Mouse (Mus musculus) limb, embryonic 11.5 days (tissue): ENCODE results near the gene Gpr156. TPM values are rescaled to one million over a fixed set of nuclear protein-coding genes. Genes with fewer than 3 reads are reported as not detected.

Experiments
- ATAC-seq: fragments of 200-750 bp; cut with Nextera tagmentation; 2 replicates; pipeline ENCODE4 v1.8.0; 2017; ENCODE audit warnings: low read depth; ENCODE audit not compliant: insufficient number of reproducible peaks, low FRiP score, low TSS enrichment
- DNase-seq: peaks from one replicate; pipeline ENCODE4 v3.0.0-alpha.2; 2015; ENCODE audit warnings: low spot score
- H3K27ac ChIP-seq: fragments of 300-500 bp; sonication (generic); replicated peaks from 2 replicates; pipeline ENCODE4 v1.5.1; 2014; ENCODE audit warnings: low read depth, mild to moderate bottlenecking, low read length
- H3K27me3 ChIP-seq: fragments of 300-500 bp; sonication (generic); 2 replicates; pipeline ENCODE4 v1.6.1; 2014; ENCODE audit warnings: mild to moderate bottlenecking, low read length, mixed read lengths; ENCODE audit not compliant: control insufficient read depth, insufficient read depth
- H3K36me3 ChIP-seq: fragments of 300-500 bp; sonication (generic); 2 replicates; pipeline ENCODE4 v1.6.1; 2014; ENCODE audit warnings: mild to moderate bottlenecking, low read length, moderate library complexity, mixed read lengths; ENCODE audit not compliant: control insufficient read depth, insufficient read depth
- H3K4me1 ChIP-seq: fragments of 300-500 bp; sonication (generic); 2 replicates; pipeline ENCODE4 v1.6.1; 2014; ENCODE audit warnings: low read length, mixed read lengths; ENCODE audit not compliant: control insufficient read depth, insufficient read depth
- H3K4me2 ChIP-seq: fragments of 300-500 bp; sonication (generic); 2 replicates; pipeline ENCODE4 v1.6.1; 2014; ENCODE audit warnings: low read depth, mild to moderate bottlenecking, moderate library complexity; ENCODE audit not compliant: severe bottlenecking
- H3K4me3 ChIP-seq: fragments of 300-500 bp; sonication (generic); 2 replicates; pipeline ENCODE4 v1.5.1; 2014; ENCODE audit warnings: low read depth, low read length
- H3K9ac ChIP-seq: fragments of 300-500 bp; sonication (generic); 2 replicates; pipeline ENCODE4 v1.6.1; 2014; ENCODE audit warnings: mild to moderate bottlenecking, low read length
- H3K9me3 ChIP-seq: fragments of 300-500 bp; sonication (generic); 2 replicates; pipeline ENCODE4 v1.6.1; 2016; ENCODE audit warnings: low read length; ENCODE audit not compliant: control insufficient read depth
- WGBS: fragments of 180-500 bp; shearing (Covaris S2); extraction: QIAGEN DNeasy Blood & Tissue Kit; methylation state at CpG from one replicate; pipeline ENCODE4 v1.1.7; 2014; 5-methylcytosine and 5-hydroxymethylcytosine counted together
- polyA plus RNA-seq: library from polyadenylated mRNA; unstranded; fragments of >200 nt; fragmentation: Nextera tagmentation; extraction: Ambion mirVana; gene quantifications from 2 replicates; pipeline ENCODE4 v1.2.1, GENCODE M21; 2014

The Gpr156 gene
- polyA plus RNA-seq, 1 experiment from 2014 or later: 0.80 TPM

- ATAC-seq: no peak
- WGBS: 19% methylated on average over 8 of the region's 8 CpGs
- Histone ChIP-seq H3K9me3 (no peaks in the 10 kb centered on the region), H3K9ac (no peak overlapping the region), H3K27me3 (no peaks in the 10 kb centered on the region), H3K4me3 (no peak overlapping the region), H3K4me2 (no peak overlapping the region), H3K36me3 (no peaks in the 10 kb centered on the region), H3K4me1 (peaks cover 6% of the 10 kb centered on the region), H3K27ac (no peak overlapping the region)
- no peak for DNase-seq
These were observed 76.5 kb downstream of the Gpr156 start for GRCm38 (mm10) chr16:37992806-37993205.

- Histone ChIP-seq H3K36me3 (no peaks in the 10 kb centered on the region), H3K4me3 (no peak overlapping the region), H3K4me1 (0 out of 2 replicates have a peak, but pooled peaks cover 2% of the 10 kb centered on the region), H3K4me2 (no peak overlapping the region), H3K9me3 (no peaks in the 10 kb centered on the region), H3K9ac (no peak overlapping the region), H3K27ac (no peak overlapping the region), H3K27me3 (no peaks in the 10 kb centered on the region)
- DNase-seq: peak; percentile 50
- no peak for ATAC-seq
- WGBS: 16% methylated on average over 12 of the region's 12 CpGs
These were observed 78.4 kb downstream of the Gpr156 start for GRCm38 (mm10) chr16:37994647-37995046.

GRCm38 (mm10) chr16:37997771-37998170 lies 81.5 kb downstream of the Gpr156 start:
- H3K4me3 ChIP-seq: no peak overlapping the region
- H3K27me3 ChIP-seq: no peaks in the 10 kb centered on the region
- no peak overlapping the region for H3K9ac ChIP-seq
- 64% methylated on average over 4 of the region's 4 CpGs for WGBS
- ATAC-seq: no peak
- no peak for DNase-seq
- peaks cover 4% of the 10 kb centered on the region; the same call in 1 of the 2 replicates for H3K4me1 ChIP-seq
- no peak overlapping the region for H3K4me2 ChIP-seq
- no peak overlapping the region for H3K27ac ChIP-seq
- H3K36me3 ChIP-seq: no peaks in the 10 kb centered on the region
- H3K9me3 ChIP-seq: no peaks in the 10 kb centered on the region

- no peak overlapping the region for H3K4me3 ChIP-seq
- H3K36me3 ChIP-seq: no peaks in the 10 kb centered on the region
- H3K9ac ChIP-seq: no peak overlapping the region
- ATAC-seq: no peak
- no peak for DNase-seq
- no peak overlapping the region for H3K27ac ChIP-seq
- no peak overlapping the region for H3K4me2 ChIP-seq
- peaks cover 4% of the 10 kb centered on the region; the same call in 1 of the 2 replicates for H3K4me1 ChIP-seq
- no peaks in the 10 kb centered on the region for H3K9me3 ChIP-seq
- 81% methylated on average over 1 of the region's 1 CpGs for WGBS
- H3K27me3 ChIP-seq: no peaks in the 10 kb centered on the region
These were observed 83.5 kb downstream of the Gpr156 start for GRCm38 (mm10) chr16:37999762-38000161.

- H3K27ac ChIP-seq: no peak overlapping the region
- no peak overlapping the region for H3K4me3 ChIP-seq
- no peak for ATAC-seq
- WGBS: 58% methylated on average over 7 of the region's 7 CpGs
- H3K36me3 ChIP-seq: no peaks in the 10 kb centered on the region
- no peaks in the 10 kb centered on the region for H3K27me3 ChIP-seq
- H3K9me3 ChIP-seq: no peaks in the 10 kb centered on the region
- peaks cover 4% of the 10 kb centered on the region; the same call in 1 of the 2 replicates for H3K4me1 ChIP-seq
- DNase-seq: no peak
- no peak overlapping the region for H3K9ac ChIP-seq
- H3K4me2 ChIP-seq: no peak overlapping the region
These were observed 83.9 kb downstream of the Gpr156 start for GRCm38 (mm10) chr16:38000178-38000577.

- Histone ChIP-seq H3K36me3 (no peaks in the 10 kb centered on the region), H3K4me2 (no peak overlapping the region), H3K4me1 (peaks cover 4% of the 10 kb centered on the region; the same call in 1 of the 2 replicates), H3K4me3 (no peak overlapping the region), H3K27ac (no peak overlapping the region), H3K27me3 (no peaks in the 10 kb centered on the region), H3K9me3 (no peaks in the 10 kb centered on the region), H3K9ac (no peak overlapping the region)
- ATAC-seq (no peak), DNase-seq (no peak)
- 39% methylated on average over 2 of the region's 2 CpGs for WGBS
These were observed 85.5 kb downstream of the Gpr156 start for GRCm38 (mm10) chr16:38001766-38002165.

GRCm38 (mm10) chr16:38002485-38002884 lies 86.2 kb downstream of the Gpr156 start:
- Histone ChIP-seq H3K36me3 (no peaks in the 10 kb centered on the region), H3K27ac (no peak overlapping the region), H3K4me2 (no peak overlapping the region), H3K9ac (no peak overlapping the region), H3K27me3 (no peaks in the 10 kb centered on the region), H3K4me3 (no peak overlapping the region), H3K4me1 (peaks cover 4% of the 10 kb centered on the region; the same call in 1 of the 2 replicates), H3K9me3 (no peaks in the 10 kb centered on the region)
- no peak for ATAC-seq
- 87% methylated on average over 3 of the region's 3 CpGs for WGBS
- DNase-seq: no peak

GRCm38 (mm10) chr16:38004486-38005020 lies 88.3 kb downstream of the Gpr156 start:
- Histone ChIP-seq H3K27me3 (no peaks in the 10 kb centered on the region), H3K36me3 (no peaks in the 10 kb centered on the region), H3K9me3 (no peaks in the 10 kb centered on the region), H3K4me1 (peaks cover 4% of the 10 kb centered on the region; the same call in 1 of the 2 replicates), H3K4me3 (no peak overlapping the region), H3K27ac (no peak overlapping the region), H3K9ac (no peak overlapping the region), H3K4me2 (no peak overlapping the region)
- WGBS: 85% methylated on average over 17 of the region's 17 CpGs
- no peak for DNase-seq
- no peak for ATAC-seq

GRCm38 (mm10) chr16:38005471-38005870 lies 89.2 kb downstream of the Gpr156 start:
- H3K4me1 ChIP-seq: no peaks in the 10 kb centered on the region
- H3K4me3 ChIP-seq: no peak overlapping the region
- no peak overlapping the region for H3K9ac ChIP-seq
- no peak overlapping the region for H3K27ac ChIP-seq
- no peaks in the 10 kb centered on the region for H3K36me3 ChIP-seq
- 80% methylated on average over 10 of the region's 10 CpGs for WGBS
- no peaks in the 10 kb centered on the region for H3K27me3 ChIP-seq
- no peak for ATAC-seq
- DNase-seq: no peak
- H3K4me2 ChIP-seq: no peak overlapping the region
- H3K9me3 ChIP-seq: no peaks in the 10 kb centered on the region
